Mouse (Mus musculus) CH12.LX (cell line): ENCODE data around the gene Zfyve1. TPM values are rescaled to one million over a fixed set of nuclear protein-coding genes. Genes with fewer than 3 reads are reported as not detected.

Experiments
- DNase-seq: peaks from one replicate; pipeline ENCODE4 v3.0.0-alpha.2; 2013; ENCODE audit errors: extremely low read depth
- H3K27ac ChIP-seq: 2 replicates; pipeline ENCODE4 v1.5.1; 2012; ENCODE audit warnings: low read depth, mild to moderate bottlenecking, control low read depth, moderate library complexity; ENCODE audit not compliant: insufficient read depth
- H3K27me3 ChIP-seq: replicated peaks from 2 replicates; pipeline ENCODE3; 2012; ENCODE audit warnings: inconsistent platforms
- H3K36me3 ChIP-seq, 2 experiments: replicated peaks in 1 of 2; 2 replicates each; pipeline versions ENCODE3 to v1.6.1; 2012; ENCODE audit warnings: inconsistent platforms in 1 of 2, low read length in 1 of 2, mild to moderate bottlenecking in 1 of 2, mixed read lengths in 1 of 2, moderate library complexity in 1 of 2; ENCODE audit not compliant: control insufficient read depth in 1 of 2, insufficient read depth in 1 of 2
- H3K4me1 ChIP-seq, 2 experiments: 2 replicates each; pipeline ENCODE4 v1.6.1; 2012; ENCODE audit warnings: inconsistent platforms in 1 of 2, moderate library complexity in 1 of 2; ENCODE audit not compliant: insufficient read depth in 2 of 2, control insufficient read depth in 1 of 2
- H3K4me2 ChIP-seq: 2 replicates; pipeline ENCODE4 v1.6.1; 2012; ENCODE audit warnings: low read depth, mild to moderate bottlenecking, control low read depth; ENCODE audit not compliant: poor library complexity, insufficient read depth, severe bottlenecking
- H3K4me3 ChIP-seq, 3 experiments: fragments of 150-350 bp in 1 of 3; sonication (generic) in 1 of 3; replicated peaks in 1 of 3; 2 replicates each; pipeline versions ENCODE3 to v1.5.1; 2011 to 2012; ENCODE audit warnings: low read depth in 2 of 3, low read length in 2 of 3, mild to moderate bottlenecking in 2 of 3, moderate library complexity in 2 of 3, control low read depth in 1 of 3, improper control_type of control experiment in 1 of 3, inconsistent platforms in 1 of 3, mixed read lengths in 1 of 3; ENCODE audit not compliant: poor library complexity in 1 of 3
- H3K79me2 ChIP-seq: replicated peaks from 2 replicates; pipeline ENCODE4 v1.6.1; 2012; ENCODE audit warnings: mild to moderate bottlenecking, moderate library complexity; ENCODE audit not compliant: control insufficient read depth, poor library complexity, insufficient read depth, severe bottlenecking; ENCODE audit errors: extremely low read depth
- H3K9ac ChIP-seq: 2 replicates; pipeline ENCODE4 v1.6.1; 2012; ENCODE audit warnings: low read depth, mild to moderate bottlenecking, control low read depth, moderate library complexity; ENCODE audit not compliant: insufficient read depth
- H3K9me3 ChIP-seq: replicated peaks from 2 replicates; pipeline ENCODE3; 2012; ENCODE audit warnings: low read length, inconsistent platforms, mixed read lengths
- BHLHE40 ChIP-seq: IDR thresholded peaks from 2 replicates; pipeline ENCODE4 v1.6.1; 2011; ENCODE audit warnings: mild to moderate bottlenecking, low read depth, low read length, improper control_type of control experiment
- CHD1 ChIP-seq: IDR thresholded peaks from 2 replicates; pipeline ENCODE4 v1.6.1; 2012; ENCODE audit warnings: low read depth, low read length, improper control_type of control experiment, inconsistent platforms
- CHD2 ChIP-seq: IDR thresholded peaks from 2 replicates; pipeline ENCODE4 v1.6.1; 2011; ENCODE audit warnings: low read length, improper control_type of control experiment
- GABPA ChIP-seq: IDR thresholded peaks from 2 replicates; pipeline ENCODE4 v1.6.1; 2012; ENCODE audit warnings: low read depth, low read length, improper control_type of control experiment, inconsistent platforms; ENCODE audit not compliant: insufficient replicate concordance
- JUN ChIP-seq: IDR thresholded peaks from 2 replicates; pipeline ENCODE4 v1.6.1; 2011; ENCODE audit warnings: low read depth, mild to moderate bottlenecking, low read length, improper control_type of control experiment, moderate library complexity; ENCODE audit not compliant: insufficient read depth
- KAT2A ChIP-seq: IDR thresholded peaks from 2 replicates; pipeline ENCODE4 v1.6.1; 2012; ENCODE audit warnings: low read length, improper control_type of control experiment, inconsistent platforms; ENCODE audit not compliant: insufficient replicate concordance
- MEF2A ChIP-seq: IDR thresholded peaks from 2 replicates; pipeline ENCODE4 v1.6.1; 2014; ENCODE audit warnings: low read depth, mild to moderate bottlenecking, inconsistent platforms, low read length, improper control_type of control experiment, borderline replicate concordance
- MYC ChIP-seq: IDR thresholded peaks from 2 replicates; pipeline ENCODE4 v1.6.1; 2011; ENCODE audit warnings: low read depth, mild to moderate bottlenecking, improper control_type of control experiment, low read length
- NELFE ChIP-seq: IDR thresholded peaks from 2 replicates; pipeline ENCODE4 v1.6.1; 2011; ENCODE audit warnings: low read depth, low read length, improper control_type of control experiment
- NRF1 ChIP-seq: IDR thresholded peaks from 2 replicates; pipeline ENCODE4 v1.6.1; 2014; ENCODE audit warnings: low read depth, mild to moderate bottlenecking, inconsistent platforms, low read length, improper control_type of control experiment, moderate library complexity
- POLR2AphosphoS2 ChIP-seq: IDR thresholded peaks from 2 replicates; pipeline ENCODE4 v1.6.1; 2011; ENCODE audit warnings: low read depth, low read length, improper control_type of control experiment
- RAD21 ChIP-seq: IDR thresholded peaks from 2 replicates; pipeline ENCODE4 v1.6.1; 2011; ENCODE audit warnings: low read depth, mild to moderate bottlenecking, low read length, improper control_type of control experiment, moderate library complexity
- RCOR1 ChIP-seq: conservative IDR thresholded peaks from 2 replicates; pipeline ENCODE4 v1.6.1; 2012; ENCODE audit warnings: low read depth, mild to moderate bottlenecking, inconsistent platforms, low read length, improper control_type of control experiment
- TCF12 ChIP-seq: IDR thresholded peaks from 2 replicates; pipeline ENCODE4 v1.6.1; 2014; ENCODE audit warnings: low read depth, mild to moderate bottlenecking, inconsistent platforms, low read length, improper control_type of control experiment
- UBTF ChIP-seq: IDR thresholded peaks from 2 replicates; pipeline ENCODE4 v1.6.1; 2012; ENCODE audit warnings: low read depth, mild to moderate bottlenecking, inconsistent platforms, low read length, improper control_type of control experiment, moderate library complexity
- ZKSCAN1 ChIP-seq: IDR thresholded peaks from 2 replicates; pipeline ENCODE4 v1.6.1; 2012; ENCODE audit warnings: low read depth, inconsistent platforms, low read length, improper control_type of control experiment, borderline replicate concordance
- ZMIZ1 ChIP-seq: IDR thresholded peaks from 2 replicates; pipeline ENCODE4 v1.6.1; 2012; ENCODE audit warnings: low read depth, mild to moderate bottlenecking, inconsistent platforms, low read length, improper control_type of control experiment
- dilution Hi-C: fragments of 300-500 bp; cut with MboI; formaldehyde crosslinking; loops from 2 replicates; pipeline ENCODE4 v1.14.3; 2020; ENCODE audit warnings: low sequenced_read_pairs; ENCODE audit not compliant: extremely low pct_unique_long_range_greater_than_20kb, extremely low pct_ligation_motif_present
- in situ Hi-C: fragments of 300-500 bp; cut with MboI; formaldehyde crosslinking; loops from 3 replicates; pipeline ENCODE4 v1.14.3; 2019; ENCODE audit warnings: low sequenced_read_pairs, low pct_ligation_motif_present, low pct_unique_long_range_greater_than_20kb, mixed read lengths
- polyA plus RNA-seq: library from polyadenylated mRNA; unstranded; fragments of >175 nt; gene quantifications from 2 replicates; pipeline ENCODE4 v1.2.1, GENCODE M21; 2012; ENCODE audit warnings: low read depth; ENCODE audit not compliant: insufficient read length
- total RNA-seq, 2 experiments: library from RNA; depleted of rRNA; stranded (reverse); fragments of 300-350 nt in 1 of 2; fragments of >200 nt in 1 of 2; gene quantifications; 2 replicates each; pipeline ENCODE4 v1.2.3; 2012 to 2014

Zfyve1 gene
- total and polyA plus RNA-seq, 3 experiments: 6.0 to 17.6 (median 7.2) TPM

DNA sequence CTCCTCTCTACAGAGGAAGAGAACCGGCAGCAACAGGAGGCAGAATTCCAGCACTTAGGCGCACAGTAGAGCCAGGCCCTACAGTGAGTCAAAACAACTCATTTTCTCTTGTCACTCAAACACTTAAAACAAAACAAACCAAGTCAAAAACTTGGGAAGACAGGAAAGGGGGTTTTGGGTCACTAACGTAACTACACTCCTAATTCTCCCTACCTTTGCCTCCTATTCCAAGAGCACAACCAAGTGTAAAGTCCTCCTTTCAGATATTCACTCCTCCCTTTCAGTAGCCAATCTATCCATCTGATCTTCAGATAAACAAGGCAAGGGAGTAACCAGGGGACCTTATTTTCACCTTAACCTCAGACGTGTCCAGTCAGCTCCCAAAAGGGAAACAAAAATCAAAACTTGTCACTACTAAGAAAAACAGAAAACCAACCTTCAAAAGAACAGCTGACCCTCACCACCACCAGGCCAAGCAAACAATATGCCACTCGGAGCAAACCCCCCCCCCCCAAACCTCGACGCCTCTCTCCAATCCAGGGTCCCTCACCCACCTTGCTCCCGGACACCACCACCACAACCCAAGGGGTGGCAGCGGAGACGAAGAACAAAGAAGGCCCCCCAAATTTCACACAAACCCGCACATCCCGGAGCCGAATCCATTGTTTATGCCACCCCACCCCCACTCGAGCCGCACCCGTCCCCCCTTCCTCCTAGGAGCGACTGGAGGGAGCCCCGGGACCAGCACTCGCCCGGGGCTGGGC lies 649 bp downstream of the Zfyve1 start:
- dilution Hi-C loops (no loop called here), in situ Hi-C loops (no loop called here)
- H3K9me3 ChIP-seq: no peaks in the 10 kb centered on the region
- peaks cover 5 to 27% of the 10 kb centered on the region in 2 experiments; a peak in 3 of 4 replicates for H3K4me1 ChIP-seq
- no peaks in the 10 kb centered on the region for H3K27me3 ChIP-seq
- H3K79me2 ChIP-seq: peaks cover 3% of the 10 kb centered on the region; the same call in 1 of the 2 replicates
- H3K9ac ChIP-seq: peak overlapping the region; percentile 87
- peaks cover 6 to 27% of the 10 kb centered on the region in 2 experiments for H3K36me3 ChIP-seq
- TF ChIP-seq MEF2A (no peak), ZKSCAN1 (no peak), CHD2 (no peak), NRF1 (no peak), TCF12 (no peak), MYC (no peak), NELFE (no peak), UBTF (no peak), RCOR1 (no peak), BHLHE40 (no peak), CHD1 (no peak), KAT2A (no peak), ZMIZ1 (no peak)
- peak overlapping the region; percentile 65 to 94 (median 81) for H3K4me3 ChIP-seq
- H3K4me2 ChIP-seq: peak overlapping the region; percentile 76
- no peak for DNase-seq
- H3K27ac ChIP-seq: no peak overlapping the region

- H3K4me1 ChIP-seq: peaks cover 5 to 27% of the 10 kb centered on the region in 2 experiments; a peak in 3 of 4 replicates
- no peaks in the 10 kb centered on the region for H3K27me3 ChIP-seq
- H3K36me3 ChIP-seq: peaks cover 10 to 39% of the 10 kb centered on the region in 2 experiments
- no peak overlapping the region for H3K4me2 ChIP-seq
- no peak overlapping the region for H3K27ac ChIP-seq
- in situ Hi-C loops: no loop called here
- peaks cover 3% of the 10 kb centered on the region; the same call in 1 of the 2 replicates for H3K79me2 ChIP-seq
- DNase-seq: no peak
- H3K9ac ChIP-seq: no peak overlapping the region
- H3K9me3 ChIP-seq: no peaks in the 10 kb centered on the region
- dilution Hi-C loops: no loop called here
- TF ChIP-seq RCOR1 (no peak), TCF12 (no peak), GABPA (no peak), JUN (no peak), POLR2AphosphoS2 (no peak), RAD21 (no peak)
- no peak overlapping the region for H3K4me3 ChIP-seq
Observed at GRCm38 (mm10) chr12:83594454-83595040, 2.5 kb downstream of the Zfyve1 start.
